Mouse (Mus musculus) thymus, adult 18-20 months (tissue): ENCODE data around the gene Kcnab3.

Experiments used
- DNase-seq, 2 experiments: peaks; one replicate each; pipeline ENCODE4 v3.0.0; 2022; ENCODE audit warnings: mixed read lengths in 2 of 2

The Kcnab3 gene

GRCm38 (mm10) chr11:69371601-69372000 lies 45.5 kb downstream of the Kcnab3 start:
- DNase-seq = no peak

DNA sequence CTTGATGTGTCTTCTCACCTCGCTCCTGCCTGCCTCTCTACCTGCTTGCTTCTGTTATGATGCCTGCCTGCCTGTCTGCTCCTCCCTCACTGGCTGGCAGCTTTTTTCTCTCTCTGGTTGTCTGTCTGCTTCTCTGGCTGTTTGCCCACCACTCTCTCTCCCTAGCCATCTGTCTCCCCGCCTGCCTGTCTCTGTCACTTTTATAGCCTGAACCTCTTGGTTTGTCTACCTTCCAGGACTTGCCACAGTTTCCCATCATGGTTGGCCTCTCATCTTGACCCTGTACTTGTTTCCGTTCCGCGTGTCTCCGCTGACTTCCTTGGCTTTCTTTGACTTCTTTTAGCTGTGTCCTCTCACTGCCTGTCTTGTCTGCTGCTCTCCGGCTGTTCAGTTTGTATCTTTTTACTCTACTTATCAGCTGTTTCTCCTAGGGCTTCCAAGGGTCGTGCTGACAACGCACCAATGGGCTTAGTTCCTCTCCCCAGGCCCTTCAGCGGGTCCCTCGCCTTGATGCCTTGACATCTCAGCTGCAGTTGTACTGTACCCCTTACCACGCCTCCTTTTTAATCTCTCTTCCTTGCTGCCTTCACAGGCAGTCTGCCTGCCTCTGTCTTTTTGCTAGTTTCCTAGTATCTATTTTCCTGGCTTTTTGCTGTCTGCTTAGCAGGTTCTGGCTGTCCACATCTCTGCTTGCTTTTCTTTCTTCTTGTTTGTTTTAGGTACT lies 46.2 kb downstream of the Kcnab3 start:
- no peak for DNase-seq

- no peak for DNase-seq
These were observed 46.7 kb downstream of the Kcnab3 start for GRCm38 (mm10) chr11:69372780-69373170.

DNA sequence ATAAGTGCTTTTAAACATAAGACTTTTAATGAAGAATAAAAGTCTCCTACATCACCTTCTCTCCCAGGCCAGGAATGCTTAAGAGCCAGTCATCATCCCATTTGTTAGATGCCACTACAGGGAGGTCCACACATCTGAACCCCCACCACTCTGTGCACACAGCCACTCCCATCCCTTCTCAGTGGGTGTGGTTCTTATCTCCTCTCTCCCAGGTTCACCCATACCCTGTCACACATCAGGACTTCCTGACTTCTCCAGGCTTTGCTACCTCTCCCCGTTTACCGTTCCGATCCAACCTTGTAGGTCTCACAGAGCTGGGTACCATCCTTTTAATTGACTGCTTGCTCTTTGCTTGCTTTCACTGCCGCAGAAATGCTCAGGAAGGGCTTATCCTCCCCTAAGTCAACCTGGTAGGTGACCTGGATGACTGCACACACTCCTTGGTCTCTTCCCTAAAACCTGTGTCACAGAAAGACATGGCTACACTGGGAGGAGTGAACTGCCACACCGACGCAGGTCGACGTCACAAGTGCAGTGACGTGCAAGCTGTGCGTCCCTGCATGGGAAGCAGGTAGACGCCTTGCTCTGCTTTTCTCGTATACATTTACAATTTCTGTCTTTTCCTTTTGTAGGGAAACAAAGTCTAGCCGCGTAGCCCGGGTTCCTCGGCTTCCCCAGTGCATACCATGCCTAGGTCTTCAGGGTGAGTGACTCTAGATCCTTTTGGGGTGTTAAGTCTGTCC lies 47.3 kb downstream of the Kcnab3 start:
- no peak for DNase-seq

- DNase-seq = no peak
These were observed 49.6 kb downstream of the Kcnab3 start for GRCm38 (mm10) chr11:69375646-69376045.

- no peak for DNase-seq
These were observed 51.7 kb downstream of the Kcnab3 start for GRCm38 (mm10) chr11:69377766-69378165.

DNA sequence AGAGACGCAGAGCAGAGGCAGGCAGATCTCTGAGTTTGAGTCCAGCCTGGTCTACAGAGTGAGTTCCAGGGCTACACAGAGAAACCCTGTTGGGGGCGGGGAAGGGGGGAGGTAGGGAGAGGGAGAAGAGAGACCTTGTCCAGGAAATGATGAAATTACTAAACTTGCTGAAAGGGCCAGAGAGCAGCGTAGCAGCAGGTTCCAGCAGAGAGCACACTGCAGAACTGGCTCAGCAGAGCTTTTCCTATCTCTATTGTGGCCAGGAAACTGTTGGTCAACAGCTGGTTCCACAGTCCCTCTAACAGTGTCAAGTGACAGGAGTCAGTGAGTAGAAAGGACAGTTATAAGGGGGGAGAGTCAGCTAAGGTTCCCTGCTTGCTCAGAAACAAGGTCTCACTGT lies 53.5 kb downstream of the Kcnab3 start:
- DNase-seq = no peak

GRCm38 (mm10) chr11:69381356-69381755 lies 55.3 kb downstream of the Kcnab3 start:
- DNase-seq = no peak
